Mouse (Mus musculus): ENCODE results near the gene Fbxo4. TPM values are rescaled to one million over a fixed set of nuclear protein-coding genes. Genes with fewer than 3 reads are reported as not detected.

The Fbxo4 gene
- polyA plus RNA-seq, 1 experiment from 2014 or later, result 2.9 TPM

DNA sequence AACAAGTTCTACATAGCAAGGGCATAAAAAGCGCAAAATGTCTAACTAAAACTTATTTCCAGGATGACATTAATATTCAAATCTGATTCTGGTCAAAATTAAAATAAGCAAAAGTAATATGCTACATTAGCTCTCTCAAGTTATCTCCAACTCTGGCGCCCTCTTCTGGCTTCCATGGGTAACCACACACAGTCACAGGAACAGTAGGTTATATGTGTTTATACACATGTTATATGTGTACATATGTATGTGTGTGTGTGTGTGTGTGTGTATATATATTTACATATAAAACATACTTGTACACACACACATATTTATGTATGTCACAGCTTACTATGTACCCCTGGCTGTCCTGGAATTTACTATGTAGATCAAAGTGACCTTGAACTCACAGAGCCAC, 8.6 kb upstream of the Fbxo4 start:
- Histone ChIP-seq H3K4me1 (ENCODE audit: control insufficient read depth, low read depth, low read length) (no peaks in the 10 kb centered on the region), H3K4me3 (ENCODE audit: low read depth, low read length) (no peak overlapping the region), H3K27ac (ENCODE audit: low read length) (no peak overlapping the region), H3K27me3 (ENCODE audit: control insufficient read depth, insufficient read depth, low read depth, low read length) (no peaks in the 10 kb centered on the region), H3K4me2 (ENCODE audit: low read depth, low read length) (no peak overlapping the region), H3K9ac (ENCODE audit: low read depth, low read length) (no peak overlapping the region), H3K36me3 (ENCODE audit: control insufficient read depth, insufficient read depth) (peaks cover 11% of the 10 kb centered on the region), H3K9me3 (replicated peaks; ENCODE audit: control insufficient read depth, low read length) (no peaks in the 10 kb centered on the region)
- 53% methylated on average over 2 of the region's 2 CpGs for WGBS (ENCODE audit: insufficient replicate concordance)
- no peak for ATAC-seq (ENCODE audit: low read depth)

DNA sequence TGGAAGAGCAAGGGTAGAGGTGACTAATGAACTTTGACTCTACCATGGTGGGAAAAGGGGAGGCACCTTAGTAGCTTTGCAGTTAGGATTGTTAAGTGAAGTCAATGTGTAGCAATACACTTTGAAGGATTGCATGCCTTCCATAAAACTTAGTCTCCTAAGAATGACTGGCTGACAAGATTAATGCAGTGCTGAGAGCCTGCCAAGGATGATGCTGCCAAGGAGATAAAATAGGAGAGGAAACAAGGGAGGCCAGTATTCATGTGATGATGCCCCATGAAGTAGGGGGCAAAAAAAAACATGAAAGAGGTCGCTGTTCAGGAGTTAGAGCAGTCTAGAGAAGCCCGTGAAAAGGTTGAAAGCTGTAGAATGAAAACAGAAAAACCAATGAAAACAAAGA, 5.5 kb upstream of the Fbxo4 start:
- no peak overlapping the region for H3K4me2 ChIP-seq (ENCODE audit: low read depth, low read length)
- peaks cover 2% of the 10 kb centered on the region for H3K36me3 ChIP-seq (ENCODE audit: control insufficient read depth, insufficient read depth)
- H3K9me3 ChIP-seq (replicated peaks; ENCODE audit: control insufficient read depth, low read length), result no peaks in the 10 kb centered on the region
- no peak overlapping the region for H3K9ac ChIP-seq (ENCODE audit: low read depth, low read length)
- no peaks in the 10 kb centered on the region for H3K27me3 ChIP-seq (ENCODE audit: control insufficient read depth, insufficient read depth, low read depth, low read length)
- WGBS (ENCODE audit: insufficient replicate concordance), result 71% methylated on average over 2 of the region's 2 CpGs
- no peak overlapping the region for H3K27ac ChIP-seq (ENCODE audit: low read length)
- no peak for ATAC-seq (ENCODE audit: low read depth)
- peaks cover 3% of the 10 kb centered on the region for H3K4me1 ChIP-seq (ENCODE audit: control insufficient read depth, low read depth, low read length)
- no peak overlapping the region for H3K4me3 ChIP-seq (ENCODE audit: low read depth, low read length)

GRCm38 (mm10) chr15:3982732-3983131, 3.4 kb upstream of the Fbxo4 start:
- Histone ChIP-seq H3K27ac (ENCODE audit: low read length) (no peak overlapping the region), H3K4me3 (ENCODE audit: low read depth, low read length) (no peak overlapping the region), H3K9me3 (replicated peaks; ENCODE audit: control insufficient read depth, low read length) (no peaks in the 10 kb centered on the region), H3K36me3 (ENCODE audit: control insufficient read depth, insufficient read depth) (peaks cover 2% of the 10 kb centered on the region; the same call in 1 of the 2 replicates), H3K4me2 (ENCODE audit: low read depth, low read length) (no peak overlapping the region), H3K4me1 (ENCODE audit: control insufficient read depth, low read depth, low read length) (peaks cover 7% of the 10 kb centered on the region), H3K9ac (ENCODE audit: low read depth, low read length) (no peak overlapping the region), H3K27me3 (ENCODE audit: control insufficient read depth, insufficient read depth, low read depth, low read length) (no peaks in the 10 kb centered on the region)
- no peak for ATAC-seq (ENCODE audit: low read depth)
- 58% methylated on average over 5 of the region's 5 CpGs for WGBS (ENCODE audit: insufficient replicate concordance)

GRCm38 (mm10) chr15:3979871-3980270, 498 bp upstream of the Fbxo4 start:
- ATAC-seq (ENCODE audit: low read depth), result peak; percentile 43; the same call in 1 of the 2 replicates
- Histone ChIP-seq H3K4me3 (ENCODE audit: low read depth, low read length) (peak overlapping the region; percentile 70), H3K27ac (ENCODE audit: low read length) (peak overlapping the region; percentile 82), H3K36me3 (ENCODE audit: control insufficient read depth, insufficient read depth) (no peaks in the 10 kb centered on the region), H3K9me3 (replicated peaks; ENCODE audit: control insufficient read depth, low read length) (no peaks in the 10 kb centered on the region), H3K4me2 (ENCODE audit: low read depth, low read length) (peak overlapping the region; percentile 78), H3K27me3 (ENCODE audit: control insufficient read depth, insufficient read depth, low read depth, low read length) (no peaks in the 10 kb centered on the region), H3K9ac (ENCODE audit: low read depth, low read length) (peak overlapping the region; percentile 74; the same call in 1 of the 2 replicates), H3K4me1 (ENCODE audit: control insufficient read depth, low read depth, low read length) (peaks cover 7% of the 10 kb centered on the region)
- WGBS (ENCODE audit: insufficient replicate concordance), result 63% methylated on average over 3 of the region's 3 CpGs

DNA sequence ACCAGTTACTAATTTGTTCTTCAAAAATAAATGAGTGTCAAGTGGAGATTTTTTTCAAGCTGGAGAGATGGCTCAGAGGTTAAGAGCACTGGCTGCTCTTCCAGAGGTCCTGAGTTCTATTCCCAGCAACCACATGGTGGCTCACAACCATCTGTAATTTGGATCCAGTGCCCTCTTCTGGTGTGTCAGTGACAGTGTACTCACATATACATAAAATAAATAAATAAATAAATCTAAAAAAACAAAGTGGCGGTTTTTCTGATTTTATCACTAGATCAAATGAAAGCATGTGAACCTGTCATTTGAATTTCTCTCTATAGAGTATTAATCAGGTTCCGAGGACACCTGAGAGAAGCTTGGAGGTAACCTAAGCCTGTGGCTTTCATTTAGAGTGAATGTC, 1.1 kb downstream of the Fbxo4 start:
- Histone ChIP-seq H3K4me2 (ENCODE audit: low read depth, low read length) (no peak overlapping the region), H3K4me3 (ENCODE audit: low read depth, low read length) (no peak overlapping the region), H3K9ac (ENCODE audit: low read depth, low read length) (no peak overlapping the region), H3K36me3 (ENCODE audit: control insufficient read depth, insufficient read depth) (no peaks in the 10 kb centered on the region), H3K27ac (ENCODE audit: low read length) (no peak overlapping the region), H3K27me3 (ENCODE audit: control insufficient read depth, insufficient read depth, low read depth, low read length) (no peaks in the 10 kb centered on the region), H3K9me3 (replicated peaks; ENCODE audit: control insufficient read depth, low read length) (no peaks in the 10 kb centered on the region), H3K4me1 (ENCODE audit: control insufficient read depth, low read depth, low read length) (peaks cover 7% of the 10 kb centered on the region)
- 71% methylated on average over 2 of the region's 2 CpGs for WGBS (ENCODE audit: insufficient replicate concordance)
- ATAC-seq (ENCODE audit: low read depth), result no peak

GRCm38 (mm10) chr15:3973300-3973699, 6.1 kb downstream of the Fbxo4 start:
- ATAC-seq (ENCODE audit: low read depth), result no peak

GRCm38 (mm10) chr15:3970193-3970592, 9.2 kb downstream of the Fbxo4 start:
- H3K9me3 ChIP-seq (replicated peaks; ENCODE audit: control insufficient read depth, low read length), result no peaks in the 10 kb centered on the region
- H3K4me3 ChIP-seq (ENCODE audit: low read depth, low read length), result no peak overlapping the region
- H3K36me3 ChIP-seq (ENCODE audit: control insufficient read depth, insufficient read depth), result no peaks in the 10 kb centered on the region
- H3K9ac ChIP-seq (ENCODE audit: low read depth, low read length), result no peak overlapping the region
- H3K4me1 ChIP-seq (ENCODE audit: control insufficient read depth, low read depth, low read length), result no peaks in the 10 kb centered on the region
- H3K27me3 ChIP-seq (ENCODE audit: control insufficient read depth, insufficient read depth, low read depth, low read length), result no peaks in the 10 kb centered on the region
- H3K27ac ChIP-seq (ENCODE audit: low read length), result no peak overlapping the region
- no peak for ATAC-seq (ENCODE audit: low read depth)
- WGBS (ENCODE audit: insufficient replicate concordance), result 77% methylated on average over 6 of the region's 6 CpGs
- no peak overlapping the region for H3K4me2 ChIP-seq (ENCODE audit: low read depth, low read length)

More at GRCm38 (mm10) chr15:3973300-3973699, 6.1 kb downstream of the Fbxo4 start:
- Histone ChIP-seq H3K27ac (ENCODE audit: low read length) (no peak overlapping the region), H3K36me3 (ENCODE audit: control insufficient read depth, insufficient read depth) (no peaks in the 10 kb centered on the region), H3K9me3 (replicated peaks; ENCODE audit: control insufficient read depth, low read length) (no peaks in the 10 kb centered on the region), H3K27me3 (ENCODE audit: control insufficient read depth, insufficient read depth, low read depth, low read length) (no peaks in the 10 kb centered on the region), H3K4me3 (ENCODE audit: low read depth, low read length) (no peak overlapping the region), H3K4me1 (ENCODE audit: control insufficient read depth, low read depth, low read length) (no peaks in the 10 kb centered on the region), H3K9ac (ENCODE audit: low read depth, low read length) (no peak overlapping the region), H3K4me2 (ENCODE audit: low read depth, low read length) (no peak overlapping the region)
- 57% methylated on average over 3 of the region's 3 CpGs for WGBS (ENCODE audit: insufficient replicate concordance)

DNA sequence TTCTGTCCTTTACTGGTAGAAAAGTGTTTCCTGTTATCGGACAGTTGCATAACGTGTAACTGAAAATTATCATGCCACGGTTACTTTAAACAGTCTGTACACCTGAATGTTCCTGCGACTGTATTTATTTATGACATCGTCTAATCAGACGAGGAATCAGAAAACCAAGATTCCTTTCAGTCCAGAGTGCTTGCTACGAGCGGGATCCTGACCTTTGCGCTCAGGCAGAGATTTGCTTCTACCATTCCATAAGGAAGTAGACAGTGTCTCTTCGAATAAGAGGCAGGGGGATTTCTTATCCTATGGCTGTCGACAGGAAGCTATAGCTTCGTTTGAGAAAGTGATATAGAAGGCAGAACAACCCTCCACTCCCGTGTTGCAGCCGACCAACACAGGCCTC, 9.6 kb downstream of the Fbxo4 start:
- WGBS (ENCODE audit: insufficient replicate concordance), result 68% methylated on average over 14 of the region's 14 CpGs
- no peaks in the 10 kb centered on the region for H3K4me1 ChIP-seq (ENCODE audit: control insufficient read depth, low read depth, low read length)

DNA sequence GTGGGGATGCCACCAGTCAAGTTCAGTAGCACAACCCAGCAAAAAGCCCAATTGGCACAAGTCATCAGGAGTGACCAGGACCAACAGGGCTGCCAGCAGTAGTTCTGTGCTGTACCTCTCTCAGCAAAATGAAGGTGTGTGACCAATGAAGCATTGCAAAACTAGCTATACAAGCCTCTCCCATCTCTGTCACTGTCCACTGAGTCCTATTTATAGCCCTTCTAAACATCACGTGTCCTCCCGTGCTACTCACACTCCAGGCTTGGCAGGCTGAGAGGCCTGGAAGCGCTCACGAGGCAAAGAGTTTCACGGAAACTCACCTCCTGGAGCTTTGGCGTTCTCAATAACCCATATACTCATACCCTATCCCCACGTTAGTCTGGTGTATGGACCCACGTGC, 17.1 kb downstream of the Fbxo4 start:
- Histone ChIP-seq H3K27me3 (ENCODE audit: control insufficient read depth, insufficient read depth, low read depth, low read length) (no peaks in the 10 kb centered on the region), H3K9me3 (replicated peaks; ENCODE audit: control insufficient read depth, low read length) (no peaks in the 10 kb centered on the region), H3K4me2 (ENCODE audit: low read depth, low read length) (no peak overlapping the region), H3K27ac (ENCODE audit: low read length) (no peak overlapping the region), H3K9ac (ENCODE audit: low read depth, low read length) (no peak overlapping the region), H3K36me3 (ENCODE audit: control insufficient read depth, insufficient read depth) (no peaks in the 10 kb centered on the region), H3K4me1 (ENCODE audit: control insufficient read depth, low read depth, low read length) (no peaks in the 10 kb centered on the region), H3K4me3 (ENCODE audit: low read depth, low read length) (no peak overlapping the region)
- WGBS (ENCODE audit: insufficient replicate concordance), result 63% methylated on average over 8 of the region's 8 CpGs
- no peak for ATAC-seq (ENCODE audit: low read depth)

More for the DNA sequence above, 9.6 kb downstream of the Fbxo4 start:
- no peak overlapping the region for H3K9ac ChIP-seq (ENCODE audit: low read depth, low read length)
- H3K27ac ChIP-seq (ENCODE audit: low read length), result no peak overlapping the region
- no peaks in the 10 kb centered on the region for H3K36me3 ChIP-seq (ENCODE audit: control insufficient read depth, insufficient read depth)
- no peaks in the 10 kb centered on the region for H3K9me3 ChIP-seq (replicated peaks; ENCODE audit: control insufficient read depth, low read length)
- no peak for ATAC-seq (ENCODE audit: low read depth)
- no peak overlapping the region for H3K4me2 ChIP-seq (ENCODE audit: low read depth, low read length)
- H3K27me3 ChIP-seq (ENCODE audit: control insufficient read depth, insufficient read depth, low read depth, low read length), result no peaks in the 10 kb centered on the region
- no peak overlapping the region for H3K4me3 ChIP-seq (ENCODE audit: low read depth, low read length)
